7 mouse cellular contexts compared by ENCODE assay signal in the genomic region with DNA sequence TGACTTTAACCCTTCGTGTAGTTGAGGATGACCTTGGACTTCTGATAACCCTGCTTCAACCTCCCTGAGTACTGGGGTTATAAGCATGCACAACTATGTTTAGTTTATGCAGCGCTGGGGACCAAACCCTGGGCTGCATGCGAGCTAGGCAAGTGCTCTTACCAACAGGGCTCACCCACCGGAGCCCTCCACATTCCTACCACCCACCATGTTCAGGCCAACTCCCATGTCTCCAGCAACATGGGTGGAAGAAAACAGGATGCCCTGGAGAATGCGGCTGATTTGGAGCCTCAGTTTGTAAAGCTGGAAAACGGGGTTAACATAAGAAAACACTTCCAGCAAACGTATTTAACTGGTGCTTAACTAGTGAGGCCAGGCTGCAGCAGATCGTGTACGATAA. TPM values are rescaled to one million over a fixed set of nuclear protein-coding genes. Genes with fewer than 3 reads are reported as not detected.
A peak's percentile ranks its signal among the peaks of the same experiment; 100 is the strongest.
DNase-seq lines count a peak whose midpoint lies in the region; ATAC-seq and TF ChIP-seq lines count a peak whose summit lies in the region.

No protein-coding gene starts in this region.

- H3K4me2 ChIP-seq in lung, embryonic 15.5 days, result peak overlapping the region; percentile 75
- peak overlapping the region; percentile 77 for H3K4me2 ChIP-seq in embryonic facial prominence, embryonic 15.5 days (replicated peaks)
- peak overlapping the region; percentile 75 for H3K4me2 ChIP-seq in limb, embryonic 12.5 days

- H3K27ac ChIP-seq in lung, embryonic 15.5 days, result peak overlapping the region; percentile 56; the same call in 1 of the 2 replicates
- 0 out of 2 replicates have a peak overlapping the region, but pooled peaks have one; percentile 78 for H3K27ac ChIP-seq in embryonic facial prominence, embryonic 15.5 days (replicated peaks)
- H3K27ac ChIP-seq in limb, embryonic 12.5 days, result peak overlapping the region; percentile 90
- 0 out of 2 replicates have a peak overlapping the region, but pooled peaks have one; percentile 10 for H3K27ac ChIP-seq in small intestine, adult 2 months (ENCODE audit: insufficient read depth, low read depth, low read length)

- DNase-seq in lung, postnatal 10 days, result no peak
- no peak for DNase-seq in cerebellum, adult 11 months
- no peak for DNase-seq in left cerebral cortex, postnatal 4 days

- TF ChIP-seq POLR2A in small intestine, adult 2 months (IDR thresholded peaks at IDR 0.05; ENCODE audit: low read depth, low read length), result no peak

- H3K9ac ChIP-seq in lung, embryonic 15.5 days, result peak overlapping the region; percentile 72
- H3K9ac ChIP-seq in embryonic facial prominence, embryonic 15.5 days, result peak overlapping the region; percentile 83
- H3K9ac ChIP-seq in limb, embryonic 12.5 days (replicated peaks), result peak overlapping the region; percentile 85

- 14% methylated on average over 9 of the region's 9 CpGs for WGBS in lung, embryonic 15.5 days
- 16% methylated on average over 9 of the region's 9 CpGs for WGBS in embryonic facial prominence, embryonic 15.5 days
- WGBS in limb, embryonic 12.5 days, result 26% methylated on average over 9 of the region's 9 CpGs
- WGBS in small intestine, adult 2 months, result 18% methylated on average over 9 of the region's 9 CpGs

- H3K27me3 ChIP-seq in lung, embryonic 15.5 days, result no peaks in the 10 kb centered on the region
- no peaks in the 10 kb centered on the region for H3K27me3 ChIP-seq in embryonic facial prominence, embryonic 15.5 days
- H3K27me3 ChIP-seq in limb, embryonic 12.5 days, result no peaks in the 10 kb centered on the region
- no peaks in the 10 kb centered on the region for H3K27me3 ChIP-seq in small intestine, adult 2 months (ENCODE audit: control insufficient read depth, insufficient read depth, low read length)

- TF ChIP-seq CTCF in small intestine, adult 2 months (IDR thresholded peaks at IDR 0.05; ENCODE audit: extremely low read depth, insufficient read length, insufficient replicate concordance, low read depth, low read length), result no peak

- intact Hi-C loops in left cerebral cortex, postnatal 4 days (cut with DNase I), result no loop called here

- no peaks in the 10 kb centered on the region for H3K9me3 ChIP-seq in lung, embryonic 15.5 days
- no peaks in the 10 kb centered on the region for H3K9me3 ChIP-seq in embryonic facial prominence, embryonic 15.5 days (replicated peaks)
- no peaks in the 10 kb centered on the region for H3K9me3 ChIP-seq in limb, embryonic 12.5 days

- ATAC-seq in lung, embryonic 15.5 days (ENCODE audit: borderline replicate concordance, extremely low read depth, low FRiP score, low TSS enrichment), result no peak
- no peak for ATAC-seq in embryonic facial prominence, embryonic 15.5 days (ENCODE audit: insufficient number of reproducible peaks, low FRiP score, low TSS enrichment, low read depth)
- ATAC-seq in limb, embryonic 12.5 days (ENCODE audit: insufficient number of reproducible peaks, insufficient read depth, low FRiP score, low TSS enrichment, low read depth), result no peak

- peak overlapping the region; percentile 56 for H3K4me3 ChIP-seq in lung, embryonic 15.5 days
- peak overlapping the region; percentile 83 for H3K4me3 ChIP-seq in embryonic facial prominence, embryonic 15.5 days (replicated peaks)
- peak overlapping the region; percentile 75 for H3K4me3 ChIP-seq in limb, embryonic 12.5 days (replicated peaks)
- H3K4me3 ChIP-seq in small intestine, adult 2 months (ENCODE audit: low read depth, low read length), result peak overlapping the region; percentile 80

- H3K4me1 ChIP-seq in lung, embryonic 15.5 days, result peaks cover 32% of the 10 kb centered on the region
- peaks cover 77% of the 10 kb centered on the region for H3K4me1 ChIP-seq in embryonic facial prominence, embryonic 15.5 days
- peaks cover 50% of the 10 kb centered on the region for H3K4me1 ChIP-seq in limb, embryonic 12.5 days (replicated peaks)
- H3K4me1 ChIP-seq in small intestine, adult 2 months (ENCODE audit: control insufficient read depth, insufficient read depth, insufficient read length, low read length), result peaks cover 2% of the 10 kb centered on the region; the same call in 1 of the 2 replicates

- no peaks in the 10 kb centered on the region for H3K36me3 ChIP-seq in lung, embryonic 15.5 days
- H3K36me3 ChIP-seq in embryonic facial prominence, embryonic 15.5 days, result peaks cover 14% of the 10 kb centered on the region; the same call in 1 of the 2 replicates
- peaks cover 8% of the 10 kb centered on the region for H3K36me3 ChIP-seq in limb, embryonic 12.5 days
- H3K36me3 ChIP-seq in small intestine, adult 2 months (ENCODE audit: control insufficient read depth, insufficient read depth, low read length), result no peaks in the 10 kb centered on the region

RNA-seq across cellular contexts. Expression of gene Plod1, which starts 0.7 kb away (rescaled TPM):
- 46.3 and 48.4 TPM in 2 replicates for polyA plus RNA-seq in lung, embryonic 15.5 days (2015; fragmentation: Nextera tagmentation; extraction: Ambion mirVana)
- polyA plus RNA-seq in embryonic facial prominence, embryonic 15.5 days (2015; fragmentation: Nextera tagmentation; extraction: Ambion mirVana), result 92.0 and 93.3 TPM in 2 replicates
- 51.2 and 56.3 TPM in 2 replicates for polyA plus RNA-seq in limb, embryonic 12.5 days (2016; fragmentation: Nextera tagmentation; extraction: Ambion mirVana)
- 8.8 and 18.8 TPM in 2 replicates for polyA plus RNA-seq in small intestine, adult 2 months (2012; rRNA removed)
- 10 to 100 TPM; 15.2 to 16.0 TPM for total RNA-seq in left cerebral cortex, postnatal 4 days (2021)

RNA-seq across cellular contexts. Expression of gene 2510039O18Rik, which starts 4.8 kb away (rescaled TPM):
- 15.4 and 17.0 TPM in 2 replicates for polyA plus RNA-seq in lung, embryonic 15.5 days (2015; fragmentation: Nextera tagmentation; extraction: Ambion mirVana)
- polyA plus RNA-seq in embryonic facial prominence, embryonic 15.5 days (2015; fragmentation: Nextera tagmentation; extraction: Ambion mirVana), result 20.6 and 22.0 TPM in 2 replicates
- 23.5 and 26.0 TPM in 2 replicates for polyA plus RNA-seq in limb, embryonic 12.5 days (2016; fragmentation: Nextera tagmentation; extraction: Ambion mirVana)
- 97.5 and 209 TPM in 2 replicates for polyA plus RNA-seq in small intestine, adult 2 months (2012; rRNA removed)
- total RNA-seq in left cerebral cortex, postnatal 4 days (2021), result 10 to 100 TPM; 31.0 to 31.7 TPM

RNA-seq across cellular contexts. Expression of gene Mfn2, which starts 31.4 kb away (rescaled TPM):
- 34.0 and 36.2 TPM in 2 replicates for polyA plus RNA-seq in lung, embryonic 15.5 days (2015; fragmentation: Nextera tagmentation; extraction: Ambion mirVana)
- 38.6 and 39.4 TPM in 2 replicates for polyA plus RNA-seq in embryonic facial prominence, embryonic 15.5 days (2015; fragmentation: Nextera tagmentation; extraction: Ambion mirVana)
- polyA plus RNA-seq in limb, embryonic 12.5 days (2016; fragmentation: Nextera tagmentation; extraction: Ambion mirVana), result 32.3 and 32.5 TPM in 2 replicates
- 38.0 and 72.8 TPM in 2 replicates for polyA plus RNA-seq in small intestine, adult 2 months (2012; rRNA removed)
- 100 to 1,000 TPM; 134 to 155 TPM for total RNA-seq in left cerebral cortex, postnatal 4 days (2021)

RNA-seq across cellular contexts. Expression of gene Nppb, which starts 49.7 kb away (rescaled TPM):
- 1.6 and 3.8 TPM in 2 replicates for polyA plus RNA-seq in lung, embryonic 15.5 days (2015; fragmentation: Nextera tagmentation; extraction: Ambion mirVana)
- polyA plus RNA-seq in embryonic facial prominence, embryonic 15.5 days (2015; fragmentation: Nextera tagmentation; extraction: Ambion mirVana), result 0.37 and 0.44 TPM in 2 replicates
- polyA plus RNA-seq in limb, embryonic 12.5 days (2016; fragmentation: Nextera tagmentation; extraction: Ambion mirVana), result 0.28 TPM in 1 of 2 replicates, not detected in the other
- not detected in 2 replicates for polyA plus RNA-seq in small intestine, adult 2 months (2012; rRNA removed)
- not detected for total RNA-seq in left cerebral cortex, postnatal 4 days (2021)

Comparison
In these comparisons a context has a peak if more than half of its experiments do, and no peak if none do; other contexts are left out.
1. H3K27ac ChIP-seq: peak in every context shown above with its lines; median percentile 90 in limb, embryonic 12.5 days; 78 in embryonic facial prominence, embryonic 15.5 days; 56 in lung, embryonic 15.5 days; 10 in small intestine, adult 2 months.